Mouse (Mus musculus) kidney, adult 2 months (tissue): Measurements from ENCODE around the gene Yipf2.

Source experiments
- CTCF ChIP-seq: fragments of 200-500 bp; conservative IDR thresholded peaks from 2 replicates; pipeline ENCODE4 v1.5.1; 2011; ENCODE audit warnings: low read depth, mild to moderate bottlenecking, control low read depth, low read length, moderate library complexity, mixed read lengths; ENCODE audit not compliant: insufficient read depth, insufficient read length
- POLR2A ChIP-seq: fragments of 200-500 bp; IDR thresholded peaks from one replicate; pipeline ENCODE4 v1.6.1; 2011; ENCODE audit warnings: low read depth, low read length, control low read depth

DNA sequence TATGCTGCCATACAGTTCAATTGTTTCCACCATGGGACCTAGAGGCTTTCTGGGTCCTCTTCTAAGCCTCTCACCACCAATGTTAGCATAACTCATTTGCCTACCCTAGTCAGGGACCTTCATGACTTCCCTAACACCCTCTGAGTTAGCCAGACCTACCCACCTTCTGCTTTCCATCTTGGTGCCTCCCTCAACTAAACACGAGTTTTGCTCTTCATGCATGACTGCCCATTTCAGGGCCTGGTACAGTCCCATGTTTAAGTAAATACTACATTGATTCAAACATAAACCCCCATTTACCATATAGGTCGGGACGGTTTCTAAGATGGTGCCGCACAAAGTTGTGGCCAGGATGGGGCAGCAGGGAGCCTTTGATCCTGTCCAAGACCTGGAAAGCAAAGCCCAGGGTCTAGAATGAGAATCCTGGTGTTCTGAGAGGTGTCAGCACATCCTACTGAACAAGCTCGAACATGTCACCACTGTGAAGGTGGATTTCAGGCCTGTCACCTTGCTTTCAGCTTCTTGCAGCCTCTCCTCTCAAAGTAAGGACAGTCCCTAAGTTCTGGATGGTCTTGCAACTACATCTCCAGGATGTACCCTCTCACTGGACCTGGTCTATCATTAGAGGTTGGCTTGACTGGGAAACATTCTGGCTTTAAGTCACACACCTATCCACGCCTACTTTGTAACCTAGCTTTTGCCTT lies 1.3 kb downstream of the Yipf2 start:
- TF ChIP-seq POLR2A (no peak), CTCF (no peak)
